Mouse (Mus musculus): Measurements from ENCODE around the gene Herc2.
"Not testable (repeated sequence)": the region's sequence is repeated elsewhere in the genome, so short reads cannot be mapped to it uniquely, and the experiment has no call there.

The Herc2 gene

GRCm38 (mm10) chr7:56049831-56050321, at the start of gene Herc2:
Herc2 (plus strand) TSS chr7:56050196.
- peak; percentile 99 for DNase-seq (ENCODE audit: low spot score in 2 of 2)

- no peak for DNase-seq (ENCODE audit: low spot score in 2 of 2)
These were observed 39.5 kb upstream of the Herc2 start for GRCm38 (mm10) chr7:56010318-56011017.

DNA sequence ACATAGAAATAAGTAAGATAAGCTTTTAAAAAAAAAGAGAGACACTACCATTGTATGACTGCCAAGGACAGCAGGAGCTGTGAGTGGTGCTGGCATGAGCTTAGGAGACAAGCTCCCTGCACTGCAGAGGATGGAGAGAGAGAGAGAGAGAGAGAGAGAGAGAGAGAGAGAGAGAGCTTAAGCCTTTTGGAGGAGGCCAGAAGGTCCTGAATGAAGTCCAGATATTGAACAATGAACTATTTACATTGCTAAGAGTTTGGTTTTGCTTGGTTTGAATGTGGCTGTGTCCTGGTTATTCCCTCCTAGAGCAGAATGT, 39.0 kb upstream of the Herc2 start:
- no peak for DNase-seq (ENCODE audit: low spot score in 2 of 2)

DNA sequence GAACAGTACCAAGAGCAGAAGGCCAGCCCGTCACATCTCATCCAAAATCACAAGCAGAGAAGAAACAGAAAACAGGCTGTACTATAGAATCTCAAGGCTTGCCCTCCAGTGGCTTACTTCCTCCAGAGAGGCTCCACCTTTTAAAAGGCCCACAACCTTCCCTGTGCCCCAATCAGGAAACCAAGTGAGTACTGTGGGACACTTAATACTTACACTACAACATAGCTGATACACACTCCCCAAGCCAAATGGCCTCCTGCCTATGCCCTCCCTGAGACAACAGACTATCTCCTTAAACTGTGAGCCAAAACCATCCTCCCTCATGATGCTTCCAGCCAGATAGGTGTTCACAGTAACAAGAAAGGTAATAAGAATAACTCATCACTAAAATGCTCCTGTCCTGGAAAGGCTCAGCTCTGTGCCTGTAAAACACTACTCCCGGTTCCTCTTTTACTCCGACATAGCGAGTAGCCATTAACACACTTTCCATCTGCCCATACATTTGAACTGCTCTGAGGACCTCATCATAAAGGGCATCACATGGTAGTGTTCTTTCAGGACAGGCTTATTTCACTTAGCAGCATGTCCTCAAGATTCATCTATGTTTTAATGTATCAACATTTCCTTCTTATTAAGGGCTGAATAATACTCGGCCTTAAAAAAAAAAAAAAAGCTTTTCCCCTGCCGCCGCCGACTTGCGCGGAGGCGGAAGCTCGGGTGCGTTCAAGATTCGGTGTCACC, 36.6 kb upstream of the Herc2 start:
- DNase-seq (ENCODE audit: low spot score in 2 of 2) = no peak

GRCm38 (mm10) chr7:56014002-56014702, 35.8 kb upstream of the Herc2 start:
- not testable (repeated sequence) for DNase-seq (ENCODE audit: low spot score in 2 of 2)

GRCm38 (mm10) chr7:56015172-56015571, 34.8 kb upstream of the Herc2 start:
- no peak for DNase-seq (ENCODE audit: low spot score in 2 of 2)

DNA sequence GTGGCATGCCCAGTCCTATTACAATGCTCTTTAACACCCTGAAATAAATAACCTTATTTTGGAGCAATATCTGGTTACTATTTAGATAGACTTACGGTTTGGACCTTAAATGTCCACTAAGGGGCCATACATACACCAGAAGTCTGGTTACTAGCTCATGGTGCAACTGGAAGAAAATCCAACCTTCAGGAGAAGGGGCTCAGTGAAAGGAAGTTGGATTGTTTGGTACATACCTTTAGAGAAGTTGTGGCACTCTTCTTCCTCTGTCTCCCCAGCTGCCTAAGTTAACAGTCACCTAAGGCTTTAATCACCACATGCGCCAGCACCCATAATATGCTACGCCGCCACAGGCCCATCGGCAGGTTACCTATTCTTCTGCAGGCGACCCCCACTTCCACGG, 34.2 kb upstream of the Herc2 start:
- DNase-seq (ENCODE audit: low spot score in 2 of 2) = no peak

DNA sequence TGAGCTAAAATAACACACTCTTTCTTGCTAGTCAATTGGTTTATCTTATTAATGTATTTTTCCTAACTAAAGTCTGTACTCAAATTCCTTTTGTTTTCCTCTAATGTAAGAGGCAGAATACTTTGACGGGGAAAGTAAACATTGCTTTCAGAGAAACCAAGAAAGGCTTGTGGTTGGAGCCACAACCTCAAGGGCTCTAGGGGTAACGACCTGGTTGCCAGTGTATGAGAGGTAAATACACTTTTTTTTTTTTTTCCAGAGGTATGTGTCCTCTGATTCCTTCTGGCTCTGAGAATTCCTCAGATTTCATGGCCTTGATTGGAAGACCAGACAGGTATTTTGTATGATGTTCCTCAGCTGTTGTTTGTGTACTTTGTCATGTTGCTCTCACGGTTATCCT, 32.2 kb upstream of the Herc2 start:
- DNase-seq (ENCODE audit: low spot score in 2 of 2) = no peak

DNA sequence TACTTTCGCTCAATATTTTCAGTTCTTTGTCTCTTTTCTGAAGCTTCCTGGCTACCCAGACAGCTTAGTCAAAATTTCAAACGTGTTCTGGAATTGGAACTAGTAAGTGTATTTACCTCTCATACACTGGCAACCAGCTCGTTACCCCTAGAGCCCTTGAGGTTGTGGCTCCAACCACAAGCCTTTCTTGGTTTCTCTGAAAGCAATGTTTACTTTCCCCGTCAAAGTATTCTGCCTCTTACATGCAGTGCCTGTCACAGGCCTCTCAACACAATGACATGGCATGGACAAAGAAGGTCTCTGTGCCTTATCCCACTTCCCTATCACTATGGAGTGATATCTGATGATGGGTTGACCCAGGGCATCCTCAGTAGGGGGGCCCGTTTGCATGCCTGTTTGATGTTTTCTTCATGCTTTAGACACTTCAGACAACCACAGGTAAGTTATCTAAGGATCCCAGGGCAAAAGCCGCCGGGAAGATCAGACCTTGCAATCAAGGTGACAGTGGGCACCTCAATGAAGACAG, 31.5 kb upstream of the Herc2 start:
- DNase-seq (ENCODE audit: low spot score in 2 of 2) = no peak

GRCm38 (mm10) chr7:56018972-56019929, 30.7 kb upstream of the Herc2 start:
- peak; percentile 28 to 68 for DNase-seq (ENCODE audit: low spot score in 2 of 2)

DNA sequence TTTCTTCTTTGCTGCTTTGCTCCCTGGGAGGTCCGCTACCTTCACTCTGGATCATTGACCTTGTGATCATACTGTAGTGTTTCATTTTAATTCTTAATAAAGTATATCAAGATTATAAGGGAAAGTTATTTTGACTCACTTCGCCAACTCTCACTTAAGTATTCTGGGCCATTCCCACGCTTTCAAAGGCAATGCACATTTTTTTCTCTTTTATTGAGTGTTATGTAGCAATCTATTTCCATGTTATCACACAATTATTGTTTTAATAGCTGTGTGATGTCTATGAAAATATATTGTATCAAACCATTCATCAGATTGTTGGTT, 30.1 kb upstream of the Herc2 start, which contains the start of gene Nipa1:
Gene Nipa1 (minus strand): TSS at position 25 of the 324 bp plus-strand sequence.
- no peak for DNase-seq (ENCODE audit: low spot score in 2 of 2)

- DNase-seq (ENCODE audit: low spot score in 2 of 2) = no peak
These were observed 26.4 kb upstream of the Herc2 start for GRCm38 (mm10) chr7:56023586-56023985.

- peak; percentile 28 to 65 for DNase-seq (ENCODE audit: low spot score in 2 of 2)
These were observed 7.6 kb upstream of the Herc2 start for GRCm38 (mm10) chr7:56042353-56042752.

DNA sequence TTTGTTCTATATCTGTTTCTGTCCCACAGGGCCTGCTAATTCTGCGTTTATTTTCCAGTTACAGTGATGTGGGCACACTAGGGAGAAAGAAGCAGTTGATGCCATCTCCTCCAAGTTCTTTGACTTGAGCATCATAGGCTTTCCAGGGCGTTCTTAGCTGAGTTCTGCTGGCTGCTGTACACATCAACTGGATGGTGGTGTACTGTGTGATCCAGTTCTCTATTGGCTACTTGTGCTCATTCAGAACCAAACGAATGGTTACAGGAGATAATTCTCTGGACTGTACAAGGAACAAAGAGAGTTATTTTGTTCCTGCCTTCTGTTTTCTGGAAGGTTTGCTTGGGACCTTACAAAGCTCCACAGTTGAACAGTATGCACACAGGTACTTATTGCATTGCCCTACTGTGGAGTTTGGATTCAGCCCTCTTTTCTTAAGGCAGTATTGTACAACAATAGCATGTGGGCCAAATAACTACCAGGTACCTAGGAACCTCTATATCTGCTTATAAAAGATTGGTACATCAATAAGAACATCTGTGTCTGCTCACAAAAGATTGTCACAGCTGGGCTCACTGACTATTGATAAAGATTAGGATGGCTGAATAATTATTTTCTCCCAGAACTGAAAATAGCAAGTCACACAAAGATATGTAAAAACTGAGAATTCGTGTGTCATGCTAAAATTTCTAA, 6.3 kb upstream of the Herc2 start:
- DNase-seq (ENCODE audit: low spot score in 2 of 2) = no peak

- DNase-seq (ENCODE audit: low spot score in 2 of 2) = no peak
These were observed 5.7 kb upstream of the Herc2 start for GRCm38 (mm10) chr7:56044267-56044629.

DNA sequence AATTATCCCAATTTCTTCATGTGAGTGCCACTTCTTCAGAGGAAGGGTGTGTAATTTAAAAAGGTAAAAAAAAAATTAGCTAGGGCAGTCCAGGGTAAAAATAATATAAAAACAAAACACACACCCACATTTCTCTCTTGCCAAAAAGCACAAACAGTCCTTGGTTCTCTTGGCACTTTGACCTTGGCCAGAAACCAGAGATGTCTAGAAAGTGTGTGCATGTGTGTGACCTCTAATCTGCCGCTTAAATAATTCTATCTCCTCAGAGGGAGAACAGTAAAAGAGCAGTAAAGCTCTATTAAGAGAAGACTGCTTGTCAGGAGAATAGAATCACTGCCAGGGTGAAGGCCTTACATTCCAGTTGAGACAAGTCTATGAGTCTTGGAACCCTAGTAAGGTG, 2.8 kb upstream of the Herc2 start:
- DNase-seq (ENCODE audit: low spot score in 2 of 2) = no peak

GRCm38 (mm10) chr7:56050487-56050911, 503 bp downstream of the Herc2 start:
- peak in 1 of 2 experiments; percentile 14 for DNase-seq (ENCODE audit: low spot score in 2 of 2)

- DNase-seq (ENCODE audit: low spot score in 2 of 2) = no peak
These were observed 3.0 kb downstream of the Herc2 start for GRCm38 (mm10) chr7:56052996-56053395.

GRCm38 (mm10) chr7:56055338-56055737, 5.3 kb downstream of the Herc2 start:
- DNase-seq (ENCODE audit: low spot score in 2 of 2) = no peak

DNA sequence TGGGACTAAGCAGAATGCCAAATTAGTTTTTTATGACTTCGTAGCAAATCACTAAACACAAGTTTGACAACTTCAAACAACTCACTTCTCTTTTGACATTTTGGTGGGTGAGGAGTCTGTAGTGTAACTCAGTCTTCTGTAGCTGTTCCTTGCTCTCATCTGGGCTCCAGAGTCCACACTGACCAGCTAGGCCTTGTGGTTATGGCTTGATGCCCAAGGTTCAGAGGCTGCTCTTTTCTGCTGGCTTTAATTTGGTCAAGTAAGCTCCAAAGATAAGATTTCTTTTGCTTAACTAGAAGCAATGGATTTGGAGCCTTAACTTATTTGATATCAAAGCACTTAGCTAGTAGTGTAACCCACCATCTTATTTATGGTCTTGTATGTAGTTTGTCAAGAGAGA, 14.9 kb downstream of the Herc2 start:
- no peak for DNase-seq (ENCODE audit: low spot score in 2 of 2)

DNA sequence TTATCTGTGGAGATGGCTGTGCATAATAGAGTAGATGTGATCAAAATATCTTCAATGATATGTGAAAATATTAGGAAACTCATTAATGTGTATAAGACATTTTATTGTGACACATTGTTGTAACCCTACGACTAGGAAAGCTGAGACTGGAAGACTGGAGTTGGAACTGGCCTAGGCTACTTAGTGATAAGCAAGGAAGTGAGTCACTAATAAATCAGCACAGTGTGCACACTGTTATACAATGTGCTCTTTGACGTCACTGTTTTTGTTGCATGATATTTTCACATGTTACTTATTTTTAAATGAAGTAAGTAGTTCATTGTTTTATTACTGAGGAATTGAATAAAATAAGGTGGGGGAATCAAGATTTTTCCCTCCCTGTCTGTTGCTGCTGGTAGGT, 16.1 kb downstream of the Herc2 start:
- DNase-seq (ENCODE audit: low spot score in 2 of 2) = no peak

Measured in frontal cortex, postnatal 10 days (tissue).